1 mouse cellular context compared by ENCODE assay signal in genomic region chr10:60002203-60002602, GRCm38 (mm10).
TF ChIP-seq lines count a peak whose summit lies in the region.

No protein-coding gene starts in this region.

TF ChIP-seq in MEL, 35 proteins besides CTCF, POLR2A, EP300 and RAD21 (continued from another document):
- 0 out of 2 replicates have a peak, but pooled peaks have one; percentile 8 for TF ChIP-seq SIN3A (IDR thresholded peaks at IDR 0.05; ENCODE audit: low read length)
- no peak for TF ChIP-seq HCFC1 (IDR thresholded peaks at IDR 0.05; ENCODE audit: low read depth, low read length)
- TF ChIP-seq USF1 (IDR thresholded peaks at IDR 0.05; ENCODE audit: low read depth, low read length), result no peak
- peak; percentile 59; the same call in 1 of the 2 replicates for TF ChIP-seq GATA1 (IDR thresholded peaks at IDR 0.05; ENCODE audit: low read depth, low read length)
- TF ChIP-seq MYC (IDR thresholded peaks at IDR 0.05; ENCODE audit: low read depth, low read length), result no peak
- TF ChIP-seq ZNF384 (IDR thresholded peaks at IDR 0.05; ENCODE audit: low read depth, low read length), result no peak
- TF ChIP-seq NELFE (IDR thresholded peaks at IDR 0.05; ENCODE audit: low read depth, low read length), result no peak
- TF ChIP-seq MXI1 (IDR thresholded peaks at IDR 0.05; ENCODE audit: low read depth, low read length), result no peak; the same call in 1 of the 2 replicates
- no peak for TF ChIP-seq BHLHE40 (IDR thresholded peaks at IDR 0.05; ENCODE audit: borderline replicate concordance, low read depth, low read length)
- TF ChIP-seq MYB (IDR thresholded peaks at IDR 0.05; ENCODE audit: low read depth, low read length), result no peak
- no peak for TF ChIP-seq CHD2 (IDR thresholded peaks at IDR 0.05; ENCODE audit: low read length)
- no peak for TF ChIP-seq MAFK (IDR thresholded peaks at IDR 0.05; ENCODE audit: borderline replicate concordance, low read depth, low read length)
- TF ChIP-seq NRF1 (IDR thresholded peaks at IDR 0.05; ENCODE audit: insufficient read depth, low read depth, low read length, poor library complexity, severe bottlenecking), result no peak
- no peak for TF ChIP-seq MEF2A (IDR thresholded peaks at IDR 0.05; ENCODE audit: extremely low read depth, insufficient replicate concordance, low read depth, low read length, poor library complexity, severe bottlenecking)
- TF ChIP-seq E2F4 (IDR thresholded peaks at IDR 0.05; ENCODE audit: borderline replicate concordance, low read depth, low read length), result no peak
- no peak for TF ChIP-seq POLR2AphosphoS5 (IDR thresholded peaks at IDR 0.05; ENCODE audit: borderline replicate concordance, low read depth, low read length)
